Mouse (Mus musculus) embryonic facial prominence, embryonic 15.5 days (tissue): ENCODE data around the gene Tssc4. TPM values are rescaled to one million over a fixed set of nuclear protein-coding genes. Genes with fewer than 3 reads are reported as not detected.

Source experiments
- ATAC-seq: fragments of 200-750 bp; cut with Nextera tagmentation; 2 replicates; pipeline ENCODE4 v1.8.0; 2017; ENCODE audit warnings: low read depth, moderate TSS enrichment; ENCODE audit not compliant: insufficient number of reproducible peaks, low FRiP score, low TSS enrichment
- H3K27ac ChIP-seq: fragments of 300-500 bp; sonication (generic); replicated peaks from 2 replicates; pipeline ENCODE4 v1.5.1; 2015; ENCODE audit warnings: mild to moderate bottlenecking, inconsistent platforms
- H3K27me3 ChIP-seq: fragments of 300-500 bp; sonication (generic); 2 replicates; pipeline ENCODE4 v1.6.1; 2015; ENCODE audit warnings: inconsistent platforms
- H3K36me3 ChIP-seq: fragments of 300-500 bp; sonication (generic); 2 replicates; pipeline ENCODE4 v1.6.1; 2015; ENCODE audit warnings: mild to moderate bottlenecking, inconsistent platforms
- H3K4me1 ChIP-seq: fragments of 300-500 bp; sonication (generic); 2 replicates; pipeline ENCODE4 v1.6.1; 2015; ENCODE audit warnings: inconsistent platforms
- H3K4me2 ChIP-seq: fragments of 300-500 bp; sonication (generic); replicated peaks from 2 replicates; pipeline ENCODE4 v1.6.1; 2015; ENCODE audit warnings: mild to moderate bottlenecking, inconsistent platforms
- H3K4me3 ChIP-seq: fragments of 300-500 bp; sonication (generic); replicated peaks from 2 replicates; pipeline ENCODE4 v1.5.1; 2015; ENCODE audit warnings: mild to moderate bottlenecking, inconsistent platforms
- H3K9ac ChIP-seq: fragments of 300-500 bp; sonication (generic); 2 replicates; pipeline ENCODE4 v1.6.1; 2015; ENCODE audit warnings: inconsistent platforms
- H3K9me3 ChIP-seq: fragments of 300-500 bp; sonication (generic); replicated peaks from 2 replicates; pipeline ENCODE4 v1.6.1; 2016; ENCODE audit warnings: inconsistent platforms
- WGBS: fragments of 180-500 bp; shearing (Covaris S2); methylation state at CpG from one replicate; pipeline ENCODE4 v1.1.7; 2015; 5-methylcytosine and 5-hydroxymethylcytosine counted together
- polyA plus RNA-seq: library from polyadenylated mRNA; unstranded; fragments of >200 nt; fragmentation: Nextera tagmentation; extraction: Ambion mirVana; gene quantifications from 2 replicates; pipeline ENCODE4 v1.2.1, GENCODE M21; 2015

Gene Tssc4
- 104 TPM in 2 replicates for polyA plus RNA-seq

DNA sequence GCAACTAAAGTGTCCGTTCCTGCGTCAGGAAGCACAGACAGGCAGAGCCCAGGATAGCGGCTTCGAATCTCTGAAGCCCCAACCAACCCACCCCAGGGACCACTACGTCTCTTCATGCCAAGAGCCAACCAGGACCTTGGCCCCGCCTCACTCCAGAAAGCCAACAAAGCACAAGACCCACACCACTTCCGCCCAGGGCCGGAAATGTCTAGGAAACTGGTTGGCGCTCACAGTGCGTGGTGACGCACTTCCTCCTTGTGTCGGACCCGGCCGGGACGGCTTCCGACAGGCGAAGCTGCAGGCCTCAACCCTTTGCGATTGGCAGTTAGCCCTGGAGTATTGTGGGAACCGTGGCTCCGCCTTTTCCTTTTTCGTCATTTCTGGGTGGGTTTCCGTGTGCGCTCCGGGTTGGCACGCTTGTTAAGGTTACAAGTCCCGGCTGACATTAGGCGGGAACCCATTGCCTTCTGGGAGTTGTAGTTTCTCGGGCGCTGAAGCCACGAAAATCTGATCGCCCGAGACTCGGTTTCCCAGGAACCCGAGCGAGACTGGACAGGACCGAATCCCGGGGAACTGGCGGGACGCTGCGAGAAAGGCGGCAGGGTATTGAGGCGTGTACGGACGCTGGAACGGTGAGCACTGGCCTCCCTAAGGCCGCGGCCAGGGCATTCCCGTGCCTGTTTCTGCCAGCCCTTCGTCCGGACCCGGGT, at the start of gene Tssc4:
Tssc4 (plus strand) TSS at position 368 of the 710 bp plus-strand sequence.
- peaks cover 45% of the 10 kb centered on the region for H3K36me3 ChIP-seq

DNA sequence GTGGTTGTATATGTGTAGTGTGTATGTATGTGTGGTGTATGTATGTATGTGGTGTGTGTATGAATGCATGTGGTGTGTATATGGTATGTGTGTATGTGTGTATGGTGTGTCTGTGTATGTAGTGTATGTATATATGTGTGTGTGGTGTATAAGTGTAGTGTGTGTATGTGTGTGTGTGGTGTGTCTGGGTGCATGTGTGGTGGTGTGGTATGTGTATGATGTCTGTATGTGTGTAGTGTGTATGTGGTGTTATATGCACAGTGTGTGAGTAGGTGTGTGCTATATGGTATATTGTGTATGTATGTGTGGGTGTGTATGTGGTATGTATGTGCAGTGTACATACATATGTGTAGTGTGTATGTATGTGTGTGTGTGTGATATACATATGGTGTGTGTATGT, 49.0 kb upstream of the Tssc4 start:
- H3K4me1 ChIP-seq, result peaks cover 28% of the 10 kb centered on the region
- 0 out of 2 replicates have a peak, but pooled peaks cover 6% of the 10 kb centered on the region for H3K36me3 ChIP-seq
- H3K4me3 ChIP-seq, result no peak overlapping the region
- H3K9ac ChIP-seq, result no peak overlapping the region
- no peak overlapping the region for H3K4me2 ChIP-seq
- ATAC-seq, result no peak
- H3K27me3 ChIP-seq, result no peaks in the 10 kb centered on the region
- H3K27ac ChIP-seq, result no peak overlapping the region
- H3K9me3 ChIP-seq, result no peaks in the 10 kb centered on the region

More for the DNA sequence above, at the start of gene Tssc4:
- Histone ChIP-seq H3K9ac (peak within 1 kb of the TSS; percentile 78), H3K9me3 (no peaks in the 10 kb centered on the region), H3K4me3 (peak within 1 kb of the TSS; percentile 88), H3K27me3 (no peaks in the 10 kb centered on the region), H3K4me1 (peaks cover 28% of the 10 kb centered on the region), H3K4me2 (peak within 1 kb of the TSS; percentile 93), H3K27ac (peak within 1 kb of the TSS; percentile 91)
- ATAC-seq, result peak; percentile 96
- WGBS, result under 1% methylated on average over 51 of the region's 51 CpGs

DNA sequence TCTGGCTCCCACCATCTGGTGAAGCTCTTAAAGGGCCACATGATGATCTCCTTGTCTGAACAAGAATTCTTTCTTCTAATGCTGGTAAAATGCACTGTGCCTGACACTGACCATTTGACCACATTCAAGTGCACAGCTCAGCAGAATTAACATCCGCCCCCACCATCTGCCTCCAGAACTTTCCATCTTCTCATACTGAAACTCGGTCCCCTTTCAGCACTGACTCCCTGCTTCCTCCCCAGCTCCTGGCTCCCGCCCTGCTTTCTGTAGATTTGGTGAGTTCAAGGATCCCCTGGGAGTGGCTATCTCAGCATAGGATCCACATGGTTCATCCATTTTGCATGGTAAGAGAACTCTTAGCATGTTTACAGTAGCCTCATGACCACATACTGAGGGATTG, 48.3 kb upstream of the Tssc4 start:
- Histone ChIP-seq H3K4me2 (no peak overlapping the region), H3K27ac (no peak overlapping the region), H3K4me3 (no peak overlapping the region), H3K27me3 (no peaks in the 10 kb centered on the region), H3K9ac (no peak overlapping the region), H3K36me3 (0 out of 2 replicates have a peak, but pooled peaks cover 10% of the 10 kb centered on the region), H3K9me3 (no peaks in the 10 kb centered on the region), H3K4me1 (peaks cover 23% of the 10 kb centered on the region)
- no peak for ATAC-seq
- 63% methylated on average over 3 of the region's 3 CpGs for WGBS

DNA sequence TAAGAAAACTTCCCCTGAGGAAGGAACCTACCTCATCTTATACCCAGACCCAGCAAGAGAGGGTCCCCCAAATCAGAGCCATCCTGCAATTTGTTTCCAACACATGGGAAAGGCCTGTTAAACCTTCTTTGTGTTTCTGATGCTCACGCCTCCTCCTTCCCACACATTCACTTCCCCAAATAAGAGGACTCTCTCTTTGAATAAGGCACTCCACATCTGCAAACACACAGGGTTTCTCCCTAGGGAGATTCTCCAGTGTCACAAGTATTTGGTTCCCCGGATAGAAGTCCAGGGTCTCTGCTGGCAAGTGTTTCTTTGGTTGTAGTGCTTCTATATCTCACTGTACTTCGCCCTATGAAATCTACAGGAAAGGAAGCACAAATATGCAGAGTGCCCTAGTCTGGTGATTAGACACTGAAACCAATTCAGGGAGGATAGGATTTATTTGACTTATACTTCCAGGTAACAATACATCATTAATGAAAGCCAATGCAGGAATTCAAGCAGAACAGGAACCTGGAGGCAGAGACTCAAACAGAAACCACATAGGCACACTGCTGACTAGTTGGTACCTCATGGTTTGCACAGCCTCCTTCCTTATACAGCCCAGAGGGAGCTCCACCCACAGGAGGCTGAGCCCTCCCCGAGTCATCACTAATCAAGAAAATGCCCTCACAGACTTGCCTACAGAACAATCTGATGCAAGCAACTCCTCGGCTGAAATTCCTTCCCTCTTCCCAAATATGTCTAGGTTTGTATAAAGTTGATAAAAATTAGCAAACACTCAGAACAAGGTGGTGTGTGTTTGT, 47.5 kb upstream of the Tssc4 start:
- Histone ChIP-seq H3K4me3 (no peak overlapping the region), H3K27ac (no peak overlapping the region), H3K27me3 (no peaks in the 10 kb centered on the region), H3K4me1 (peaks cover 15% of the 10 kb centered on the region; the same call in 1 of the 2 replicates), H3K9ac (no peak overlapping the region), H3K36me3 (0 out of 2 replicates have a peak, but pooled peaks cover 10% of the 10 kb centered on the region), H3K4me2 (no peak overlapping the region), H3K9me3 (no peaks in the 10 kb centered on the region)
- no peak for ATAC-seq
- WGBS, result 48% methylated on average over 5 of the region's 5 CpGs

DNA sequence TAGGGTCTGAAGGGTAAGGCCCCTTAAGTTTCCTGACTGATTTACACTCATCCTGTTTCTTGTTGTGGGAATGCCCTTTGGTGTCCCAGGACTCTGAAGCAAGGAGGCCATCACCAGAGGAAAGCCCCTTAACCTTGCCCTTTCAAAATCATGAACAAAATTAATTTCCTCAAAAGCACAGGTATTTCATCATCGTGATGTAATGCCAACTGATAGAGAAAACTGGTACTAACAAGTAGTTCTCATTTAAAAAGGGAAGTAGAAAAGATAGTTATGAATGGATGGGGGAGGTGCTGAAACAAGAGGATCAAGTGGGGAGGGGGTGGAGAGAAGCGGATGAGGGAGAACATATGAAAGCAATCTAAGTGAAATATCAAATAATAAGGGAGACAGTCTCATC, 45.5 kb upstream of the Tssc4 start:
- no peak for ATAC-seq
- no peak overlapping the region for H3K9ac ChIP-seq
- H3K4me2 ChIP-seq, result no peak overlapping the region
- H3K4me1 ChIP-seq, result peaks cover 9% of the 10 kb centered on the region; the same call in 1 of the 2 replicates
- no peaks in the 10 kb centered on the region for H3K9me3 ChIP-seq
- H3K27ac ChIP-seq, result no peak overlapping the region
- no peak overlapping the region for H3K4me3 ChIP-seq
- 0 out of 2 replicates have a peak, but pooled peaks cover 10% of the 10 kb centered on the region for H3K36me3 ChIP-seq
- 86% methylated on average over 2 of the region's 2 CpGs for WGBS
- no peaks in the 10 kb centered on the region for H3K27me3 ChIP-seq

DNA sequence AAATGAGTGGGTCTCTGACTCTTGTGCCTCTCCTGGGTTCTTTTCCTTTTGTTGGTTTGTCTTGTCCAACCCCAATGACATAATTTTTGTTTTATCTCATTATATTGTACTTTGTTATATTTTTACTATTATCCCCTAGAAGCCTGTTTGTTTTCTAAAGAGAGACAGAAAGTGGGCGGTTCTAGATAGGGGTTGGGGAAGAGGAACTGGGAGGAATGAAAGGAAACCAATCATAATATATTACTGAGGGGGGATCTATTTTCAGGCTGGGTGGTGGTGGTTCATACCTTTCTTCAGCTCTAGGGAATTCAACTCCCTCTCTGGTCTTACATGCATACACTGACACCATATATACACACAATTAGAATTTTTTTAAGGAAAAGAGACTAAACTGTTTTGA, 44.8 kb upstream of the Tssc4 start:
- H3K9ac ChIP-seq, result no peak overlapping the region
- no peak overlapping the region for H3K4me2 ChIP-seq
- no peaks in the 10 kb centered on the region for H3K9me3 ChIP-seq
- no peak overlapping the region for H3K27ac ChIP-seq
- H3K4me1 ChIP-seq, result peaks cover 9% of the 10 kb centered on the region; the same call in 1 of the 2 replicates
- H3K36me3 ChIP-seq, result 0 out of 2 replicates have a peak, but pooled peaks cover 12% of the 10 kb centered on the region
- no peaks in the 10 kb centered on the region for H3K27me3 ChIP-seq
- 77% methylated on average over 1 of the region's 1 CpGs for WGBS
- ATAC-seq, result no peak
- H3K4me3 ChIP-seq, result no peak overlapping the region

DNA sequence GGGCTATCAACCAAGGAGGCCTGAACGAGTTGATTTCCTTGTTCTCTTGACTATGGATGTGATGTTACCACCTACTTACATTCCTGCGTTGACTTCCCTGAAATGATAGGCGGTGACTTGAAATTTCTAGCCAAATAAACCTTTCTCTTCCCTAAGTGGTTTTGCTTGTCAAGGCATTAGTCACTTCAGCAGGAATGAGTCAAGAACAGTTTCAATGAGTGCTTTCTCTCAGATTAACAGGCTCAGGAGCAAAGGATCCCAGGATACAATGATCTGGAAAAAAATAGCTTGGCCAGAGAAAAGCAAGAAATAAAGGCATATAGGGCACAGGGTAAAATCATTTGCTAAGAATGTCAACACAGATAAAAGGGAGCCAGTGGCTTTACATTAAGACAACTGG, 43.6 kb upstream of the Tssc4 start:
- peaks cover 9% of the 10 kb centered on the region; the same call in 1 of the 2 replicates for H3K4me1 ChIP-seq
- no peak overlapping the region for H3K9ac ChIP-seq
- H3K36me3 ChIP-seq, result peaks cover 19% of the 10 kb centered on the region; the same call in 1 of the 2 replicates
- H3K4me3 ChIP-seq, result no peak overlapping the region
- H3K9me3 ChIP-seq, result no peaks in the 10 kb centered on the region
- no peaks in the 10 kb centered on the region for H3K27me3 ChIP-seq
- 91% methylated on average over 3 of the region's 3 CpGs for WGBS
- H3K27ac ChIP-seq, result no peak overlapping the region
- no peak for ATAC-seq
- no peak overlapping the region for H3K4me2 ChIP-seq

DNA sequence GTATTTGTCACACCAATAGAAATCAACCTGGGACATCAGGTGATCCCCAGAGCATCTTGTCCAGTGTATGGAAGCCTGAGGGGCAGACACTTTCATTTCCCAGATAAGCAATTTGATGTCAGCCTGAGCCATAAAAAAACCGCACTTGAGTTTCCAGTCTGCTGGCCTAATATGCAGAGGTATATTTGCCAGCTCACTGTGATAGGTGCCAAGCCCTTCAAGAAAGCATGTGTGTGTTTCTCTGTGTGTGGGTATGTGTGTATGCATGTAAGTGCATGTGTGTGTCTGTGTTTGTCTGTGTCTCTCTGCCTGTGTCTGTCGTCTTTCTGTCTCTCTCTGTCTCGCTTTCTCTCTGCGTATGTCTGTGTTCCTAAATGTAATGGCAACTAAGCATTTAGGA, 41.9 kb upstream of the Tssc4 start:
- ATAC-seq, result no peak
- Histone ChIP-seq H3K4me3 (no peak overlapping the region), H3K4me1 (no peaks in the 10 kb centered on the region), H3K27me3 (no peaks in the 10 kb centered on the region), H3K36me3 (peaks cover 19% of the 10 kb centered on the region; the same call in 1 of the 2 replicates), H3K9me3 (no peaks in the 10 kb centered on the region), H3K9ac (no peak overlapping the region), H3K4me2 (no peak overlapping the region), H3K27ac (no peak overlapping the region)
- WGBS, result 71% methylated on average over 4 of the region's 4 CpGs

DNA sequence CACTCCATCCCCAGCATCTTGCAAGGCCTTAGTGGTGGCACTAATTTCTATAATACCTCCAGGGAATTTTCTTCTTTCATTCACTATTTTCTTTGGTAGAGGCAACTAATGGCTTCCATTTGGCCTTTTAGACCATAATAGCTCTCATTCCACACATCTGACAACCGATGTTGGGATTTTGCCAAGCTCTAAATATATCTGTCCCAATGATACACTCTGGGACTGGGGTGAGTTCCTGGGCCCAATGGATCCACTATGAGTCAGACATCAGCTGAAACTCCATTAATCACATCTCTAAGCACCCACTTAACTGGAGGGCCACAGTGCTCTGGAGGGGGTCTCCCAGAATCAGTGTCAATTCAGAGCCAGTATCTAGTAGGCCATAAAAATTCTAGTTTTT, 37.2 kb upstream of the Tssc4 start:
- 59% methylated on average over 1 of the region's 1 CpGs for WGBS

DNA sequence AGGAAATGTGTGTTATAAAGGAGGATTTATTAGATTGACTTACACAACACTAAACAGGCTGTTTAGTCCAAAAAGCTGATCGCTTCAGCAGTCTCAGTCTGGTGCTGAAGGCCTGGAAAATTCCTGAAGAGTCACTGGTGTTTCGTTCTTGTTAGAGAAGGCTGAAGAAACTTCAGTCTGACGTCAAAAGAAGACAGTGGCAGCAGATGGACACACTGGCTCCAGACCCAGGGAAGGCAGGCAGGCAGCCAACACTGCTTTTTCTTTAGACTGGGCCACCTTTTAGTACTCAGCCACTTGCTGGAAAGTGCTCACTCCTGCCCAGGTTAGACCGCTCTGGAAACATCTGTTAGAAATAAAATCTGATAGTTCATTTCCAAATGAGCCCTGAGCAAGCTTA, 35.5 kb upstream of the Tssc4 start:
- Histone ChIP-seq H3K4me1 (no peaks in the 10 kb centered on the region), H3K27ac (no peak overlapping the region), H3K27me3 (no peaks in the 10 kb centered on the region), H3K4me2 (no peak overlapping the region), H3K36me3 (peaks cover 31% of the 10 kb centered on the region; the same call in 1 of the 2 replicates), H3K9me3 (no peaks in the 10 kb centered on the region), H3K9ac (no peak overlapping the region), H3K4me3 (no peak overlapping the region)
- ATAC-seq, result no peak
- WGBS, result 79% methylated on average over 4 of the region's 4 CpGs

More for the DNA sequence above, 37.2 kb upstream of the Tssc4 start:
- Histone ChIP-seq H3K4me2 (no peak overlapping the region), H3K9me3 (no peaks in the 10 kb centered on the region), H3K4me1 (no peaks in the 10 kb centered on the region), H3K36me3 (peaks cover 27% of the 10 kb centered on the region; the same call in 1 of the 2 replicates), H3K9ac (no peak overlapping the region), H3K4me3 (no peak overlapping the region), H3K27me3 (no peaks in the 10 kb centered on the region), H3K27ac (no peak overlapping the region)
- ATAC-seq, result no peak

DNA sequence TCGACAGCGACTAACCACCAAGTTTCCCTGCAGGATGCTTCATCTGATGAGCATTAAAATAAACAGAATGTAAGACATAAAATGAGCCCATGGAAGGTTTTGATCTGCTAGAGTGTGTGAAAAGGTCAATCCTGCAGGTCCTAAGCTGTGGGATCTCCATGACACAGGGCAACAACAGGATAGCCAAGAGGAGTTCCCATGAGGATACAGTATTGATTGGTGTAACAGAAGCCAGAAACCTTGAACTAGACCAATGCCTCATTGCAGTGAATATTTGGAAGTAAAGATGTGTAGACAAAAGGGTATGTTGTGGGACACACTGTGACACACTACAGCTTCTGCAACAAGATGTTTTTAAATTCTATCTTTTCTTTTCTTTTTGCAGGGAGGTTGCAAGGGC, 34.9 kb upstream of the Tssc4 start:
- H3K4me2 ChIP-seq, result no peak overlapping the region
- H3K36me3 ChIP-seq, result peaks cover 29% of the 10 kb centered on the region; the same call in 1 of the 2 replicates
- WGBS, result 90% methylated on average over 2 of the region's 2 CpGs
- H3K4me1 ChIP-seq, result no peaks in the 10 kb centered on the region
- no peaks in the 10 kb centered on the region for H3K9me3 ChIP-seq
- H3K27me3 ChIP-seq, result no peaks in the 10 kb centered on the region
- H3K4me3 ChIP-seq, result no peak overlapping the region
- no peak for ATAC-seq
- no peak overlapping the region for H3K27ac ChIP-seq
- no peak overlapping the region for H3K9ac ChIP-seq
